ENCODE assay signal across 17 mouse cellular contexts in the genomic region with DNA sequence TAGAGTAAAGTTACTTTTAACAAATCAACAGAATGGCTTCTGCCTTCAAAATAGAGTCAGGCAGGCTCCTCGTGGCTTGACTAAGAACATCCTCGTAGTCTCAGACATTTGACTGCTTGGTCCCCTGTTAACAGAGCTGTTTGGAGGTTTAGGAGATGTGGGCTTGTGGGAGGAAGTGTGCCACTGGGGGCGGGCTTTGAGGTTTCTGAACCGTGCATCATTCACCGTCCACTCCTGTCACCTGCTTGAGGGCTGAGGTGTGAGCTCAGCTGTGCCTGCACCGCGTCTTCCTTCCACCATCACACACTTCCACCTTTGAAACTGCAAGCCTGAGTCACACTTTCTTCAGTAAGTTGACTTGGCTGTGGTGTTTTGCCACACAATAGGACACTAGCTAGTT. TPM values are rescaled to one million over a fixed set of nuclear protein-coding genes. Genes with fewer than 3 reads are reported as not detected.
DNase-seq lines count a peak whose midpoint lies in the region; ATAC-seq and TF ChIP-seq lines count a peak whose summit lies in the region.
"Had no signal": no experiment of that assay in that cellular context is flagged by ENCODE, and none has a peak within 500 bp of the region (broad histone marks: within the 10 kb centered on the region; RNA-seq: fewer than 3 reads in every experiment).

No protein-coding gene starts in this region.

- H3K27me3 ChIP-seq in intestine, embryonic 14.5 days (replicated peaks; ENCODE audit: control insufficient read depth, insufficient read depth, low read length), result no peaks in the 10 kb centered on the region
- H3K27me3 ChIP-seq in intestine, embryonic 15.5 days (replicated peaks), result no peaks in the 10 kb centered on the region
- H3K27me3 ChIP-seq in cerebellum, adult 2 months (ENCODE audit: control insufficient read depth, insufficient read depth, low read length), result no peaks in the 10 kb centered on the region
- H3K27me3 ChIP-seq: forebrain, embryonic 12.5 days; lung, embryonic 15.5 days had no signal

- H3K27ac ChIP-seq in intestine, embryonic 14.5 days (ENCODE audit: low read depth), result no peak overlapping the region
- H3K27ac ChIP-seq in intestine, embryonic 15.5 days, result no peak overlapping the region
- H3K27ac ChIP-seq in cerebellum, adult 2 months (ENCODE audit: insufficient read depth, low read length), result no peak overlapping the region
- H3K27ac ChIP-seq: forebrain, embryonic 12.5 days; lung, embryonic 15.5 days had no signal

- DNase-seq in intestine, embryonic 14.5 days (ENCODE audit: low spot score), result peak; percentile 36
- DNase-seq in ES-CJ7 (ENCODE audit: low read depth, low spot score), result peak; percentile 9
- peak; percentile 49 to 78 for DNase-seq in thymus, adult 18-20 months
- DNase-seq in adrenal gland, adult 8-10 months, result no peak
- DNase-seq in cerebellum, adult 2 months, result no peak
- no peak for DNase-seq in right cerebral cortex, adult 2 months (ENCODE audit: low spot score in 2 of 2)
- DNase-seq: embryo, embryonic 11 days; heart, postnatal 14 days; kidney, postnatal 14 days; retina, postnatal 1 day had no signal

- TF ChIP-seq CTCF in cerebellum, adult 2 months (IDR thresholded peaks at IDR 0.05; ENCODE audit: borderline replicate concordance, insufficient read depth, low read depth, low read length), result no peak

- no peaks in the 10 kb centered on the region for H3K36me3 ChIP-seq in intestine, embryonic 14.5 days (ENCODE audit: control insufficient read depth, insufficient read depth, low read length)
- no peaks in the 10 kb centered on the region for H3K36me3 ChIP-seq in intestine, embryonic 15.5 days
- H3K36me3 ChIP-seq: forebrain, embryonic 12.5 days; lung, embryonic 15.5 days had no signal

- H3K4me2 ChIP-seq in intestine, embryonic 14.5 days (ENCODE audit: low read length), result no peak overlapping the region
- no peak overlapping the region for H3K4me2 ChIP-seq in intestine, embryonic 15.5 days (replicated peaks)
- H3K4me2 ChIP-seq: forebrain, embryonic 12.5 days; lung, embryonic 15.5 days had no signal

- H3K9ac ChIP-seq in intestine, embryonic 14.5 days (ENCODE audit: low read length), result no peak overlapping the region
- no peak overlapping the region for H3K9ac ChIP-seq in intestine, embryonic 15.5 days
- H3K9ac ChIP-seq: forebrain, embryonic 12.5 days; lung, embryonic 15.5 days had no signal

- no peak for ATAC-seq in intestine, embryonic 14.5 days (replicated peaks; ENCODE audit: low FRiP score, low TSS enrichment, low read depth)
- ATAC-seq in intestine, embryonic 15.5 days, result no peak
- ATAC-seq in megakaryocyte-erythroid progenitor cell, adult 5-6 weeks (replicated peaks; ENCODE audit: low FRiP score, low TSS enrichment, poor library complexity, severe bottlenecking), result 0 out of 2 replicates have a peak, but pooled peaks have one; percentile 34

- TF ChIP-seq POLR2A in cerebellum, adult 2 months (IDR thresholded peaks at IDR 0.05; ENCODE audit: borderline replicate concordance, insufficient read depth, low read length), result no peak

- H3K9me3 ChIP-seq in intestine, embryonic 14.5 days (ENCODE audit: control insufficient read depth, low read length), result no peaks in the 10 kb centered on the region
- H3K9me3 ChIP-seq in intestine, embryonic 15.5 days, result no peaks in the 10 kb centered on the region
- H3K9me3 ChIP-seq: forebrain, embryonic 12.5 days; lung, embryonic 15.5 days had no signal

- WGBS in intestine, embryonic 14.5 days, result 75% methylated on average over 7 of the region's 7 CpGs
- WGBS in intestine, embryonic 15.5 days, result 70% methylated on average over 7 of the region's 7 CpGs
- WGBS in cerebellum, adult 2 months, result 80% methylated on average over 7 of the region's 7 CpGs

- H3K4me1 ChIP-seq in intestine, embryonic 14.5 days (replicated peaks; ENCODE audit: control insufficient read depth, insufficient read depth, low read length), result no peaks in the 10 kb centered on the region
- no peaks in the 10 kb centered on the region for H3K4me1 ChIP-seq in intestine, embryonic 15.5 days (replicated peaks)
- no peaks in the 10 kb centered on the region for H3K4me1 ChIP-seq in cerebellum, adult 2 months (ENCODE audit: control insufficient read depth, insufficient read depth, low read length)
- H3K4me1 ChIP-seq: forebrain, embryonic 12.5 days; lung, embryonic 15.5 days had no signal

- H3K4me3 ChIP-seq in intestine, embryonic 14.5 days (ENCODE audit: low read depth, low read length), result no peak overlapping the region
- H3K4me3 ChIP-seq in intestine, embryonic 15.5 days (replicated peaks), result no peak overlapping the region
- no peak overlapping the region for H3K4me3 ChIP-seq in cerebellum, adult 2 months (replicated peaks; ENCODE audit: insufficient read depth, low read depth, low read length)
- H3K4me3 ChIP-seq: forebrain, embryonic 12.5 days; lung, embryonic 15.5 days had no signal

RNA-seq across cellular contexts. Expression of gene 1700021F07Rik, which starts 52.6 kb away (rescaled TPM):
- not detected in 2 replicates for polyA plus RNA-seq in intestine, embryonic 14.5 days (2014; fragmentation: Nextera tagmentation; extraction: Ambion mirVana)
- not detected in 2 replicates for polyA plus RNA-seq in intestine, embryonic 15.5 days (2015; fragmentation: Nextera tagmentation; extraction: Ambion mirVana)
- total RNA-seq in megakaryocyte-erythroid progenitor cell, adult 5-6 weeks (2014; fragmentation: Nextera tagmentation), result not detected in 2 replicates
- not detected in 2 replicates for total RNA-seq in megakaryocyte-erythroid progenitor cell, adult 5-6 weeks (2017)
- total RNA-seq in adrenal gland, adult 8-10 months (2022), result not detected
- polyA plus RNA-seq in cerebellum, adult 2 months (2012; rRNA removed), result not detected in 2 replicates
- total RNA-seq: gastrocnemius, postnatal 4 days; heart, postnatal 14 days; left cerebral cortex, postnatal 10 days had no signal
- polyA plus RNA-seq: C2C12; forebrain, embryonic 12.5 days; lung, embryonic 15.5 days had no signal

Comparison
In these comparisons a context has a peak if more than half of its experiments do, and no peak if none do; other contexts are left out.
1. DNase-seq: peak in intestine, embryonic 14.5 days (single experiment), ES-CJ7 (single experiment) and thymus, adult 18-20 months (2 of 2); none in adrenal gland, adult 8-10 months (single experiment), cerebellum, adult 2 months (0 of 2) and right cerebral cortex, adult 2 months (0 of 2).